Mouse (Mus musculus) limb, embryonic 13.5 days (tissue): Measurements from ENCODE around the gene Map4k3. TPM values are rescaled to one million over a fixed set of nuclear protein-coding genes. Genes with fewer than 3 reads are reported as not detected.

Experiments
- polyA plus RNA-seq: library from polyadenylated mRNA; unstranded; fragments of >200 nt; fragmentation: Nextera tagmentation; extraction: Ambion mirVana; gene quantifications from 2 replicates; pipeline ENCODE4 v1.2.1, GENCODE M21; 2015

Map4k3 gene
- polyA plus RNA-seq, 1 experiment from 2014 or later: 31.7 TPM

Other genes starting within 250 kb of the Map4k3 start
- gene Sos1, start 248.0 kb downstream of the Map4k3 start, polyA plus RNA-seq: 5.3 and 5.4 TPM in 2 replicates
- 0.63 and 0.73 TPM in 2 replicates for gene Cdkl4, start 150.7 kb downstream of the Map4k3 start, polyA plus RNA-seq
- gene Tmem178, start 216.1 kb upstream of the Map4k3 start, polyA plus RNA-seq: 8.6 and 9.1 TPM in 2 replicates